Mouse (Mus musculus) induced T-regulatory cell, adult 2 months (primary cell): ENCODE measurements around the gene Olfr1044.
"Not testable (repeated sequence)": the region's sequence is repeated elsewhere in the genome, so short reads cannot be mapped to it uniquely, and the experiment has no call there.

Experiments used
- DNase-seq: peaks from one replicate; pipeline ENCODE4 v3.0.0-alpha.2; 2012; ENCODE audit warnings: low read depth

Gene Olfr1044

GRCm38 (mm10) chr2:86177720-86178119 is at the start of gene Olfr1044:
Gene Olfr1044 (minus strand): TSS chr2:86177820.
- DNase-seq: no peak

GRCm38 (mm10) chr2:86219214-86219613 is 41.6 kb upstream of the Olfr1044 start, which contains the start of gene Olfr1046:
Gene Olfr1046 (minus strand): TSS chr2:86219314.
- no peak for DNase-seq

GRCm38 (mm10) chr2:86202909-86203308 is 25.3 kb upstream of the Olfr1044 start, which contains the start of gene Olfr1045:
Gene Olfr1045 (minus strand): TSS chr2:86203009.
- no peak for DNase-seq

GRCm38 (mm10) chr2:86195863-86196262 is 18.2 kb upstream of the Olfr1044 start:
- no peak for DNase-seq

GRCm38 (mm10) chr2:86185583-86185982 is 8.0 kb upstream of the Olfr1044 start, which contains the start of gene Olfr52:
Gene Olfr52 (minus strand): TSS chr2:86185683.
- no peak for DNase-seq

GRCm38 (mm10) chr2:86179950-86180349 is 2.3 kb upstream of the Olfr1044 start:
- DNase-seq: no peak

GRCm38 (mm10) chr2:86175422-86175821 is 2.2 kb downstream of the Olfr1044 start:
- not testable (repeated sequence) for DNase-seq

- DNase-seq: no peak
Measured at GRCm38 (mm10) chr2:86167422-86167821, 10.2 kb downstream of the Olfr1044 start, which contains the start of gene Olfr1043. Gene Olfr1043 (minus strand): TSS chr2:86167522.

- DNase-seq: no peak
Measured at GRCm38 (mm10) chr2:86161738-86162137, 15.9 kb downstream of the Olfr1044 start, which contains the start of gene Olfr1042. Gene Olfr1042 (minus strand): TSS chr2:86161838.

- no peak for DNase-seq
Measured at GRCm38 (mm10) chr2:86146632-86147031, 31.0 kb downstream of the Olfr1044 start, which contains the start of gene Olfr1040. Gene Olfr1040 (minus strand): TSS chr2:86146732.

GRCm38 (mm10) chr2:86135828-86136227 is 41.8 kb downstream of the Olfr1044 start, which contains the start of gene Olfr1039:
Gene Olfr1039 (minus strand): TSS chr2:86135928.
- DNase-seq: no peak
